Mouse (Mus musculus) G1E (cell line): ENCODE data around the gene Ak2.

Source experiments
- CTCF ChIP-seq: IDR thresholded peaks from 2 replicates; pipeline ENCODE4 v1.5.1; 2012; ENCODE audit warnings: low read depth, low read length, inconsistent platforms, mixed read lengths
- GATA1 ChIP-seq: IDR thresholded peaks from 2 replicates; pipeline ENCODE4 v1.6.1; 2012; ENCODE audit warnings: borderline replicate concordance, low read length, inconsistent platforms, mixed read lengths
- TAL1 ChIP-seq: conservative IDR thresholded peaks from 2 replicates; pipeline ENCODE4 v1.6.1; 2012; ENCODE audit warnings: low read depth, low read length, inconsistent platforms, mixed read lengths

DNA sequence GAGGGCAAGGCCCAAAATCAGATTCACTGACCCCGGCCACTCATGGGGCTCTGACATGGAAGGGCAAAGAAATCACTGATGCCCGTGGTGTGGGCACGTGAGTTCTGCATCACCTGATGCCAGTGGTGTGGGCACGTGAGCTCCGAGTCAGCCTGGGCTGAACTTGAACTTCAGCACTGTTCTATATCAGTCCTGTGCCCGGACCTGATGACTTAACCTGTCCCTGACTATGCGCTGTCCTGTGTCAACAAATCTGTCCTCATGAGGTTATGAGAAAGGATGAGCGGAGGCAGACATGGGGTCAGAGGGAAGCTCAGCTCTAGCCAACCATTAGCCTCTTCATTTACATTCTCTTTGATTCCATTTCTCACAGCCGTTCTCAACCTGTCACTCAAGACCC lies 45.0 kb upstream of the Ak2 start:
- TF ChIP-seq CTCF: no peak
- no peak for TF ChIP-seq GATA1
- no peak for TF ChIP-seq TAL1
